Mouse (Mus musculus) lung, postnatal 10 days (tissue): ENCODE results near the gene Dcdc2a.
A peak's percentile ranks its signal among the peaks of the same experiment; 100 is the strongest.

ENCODE experiments used
- DNase-seq: peaks from one replicate; pipeline ENCODE4 v3.0.0; 2021

Dcdc2a gene

GRCm38 (mm10) chr13:25055873-25056667, at the start of gene Dcdc2a:
TSS of gene Dcdc2a (plus strand) at chr13:25056004.
- peak; percentile 10 for DNase-seq

GRCm38 (mm10) chr13:25007115-25007514, 48.7 kb upstream of the Dcdc2a start:
- DNase-seq = peak; percentile 55

GRCm38 (mm10) chr13:25018316-25018715, 37.5 kb upstream of the Dcdc2a start:
- no peak for DNase-seq

GRCm38 (mm10) chr13:25019793-25020539, 35.8 kb upstream of the Dcdc2a start, which contains the start of gene Mrs2:
TSS of gene Mrs2 (minus strand) at chr13:25020379.
- peak; percentile 91 for DNase-seq

GRCm38 (mm10) chr13:25020540-25020892, 35.3 kb upstream of the Dcdc2a start:
- peak; percentile 13 for DNase-seq

- DNase-seq = no peak
Measured at GRCm38 (mm10) chr13:25022386-25022785, 33.4 kb upstream of the Dcdc2a start.

- DNase-seq = no peak
Measured at GRCm38 (mm10) chr13:25023129-25023528, 32.7 kb upstream of the Dcdc2a start.

- DNase-seq = peak; percentile 58
Measured at GRCm38 (mm10) chr13:25024655-25025054, 31.1 kb upstream of the Dcdc2a start.

- no peak for DNase-seq
Measured at GRCm38 (mm10) chr13:25026409-25027113, 29.2 kb upstream of the Dcdc2a start.

GRCm38 (mm10) chr13:25027114-25027425, 28.7 kb upstream of the Dcdc2a start:
- DNase-seq = no peak

GRCm38 (mm10) chr13:25039488-25039887, 16.3 kb upstream of the Dcdc2a start:
- DNase-seq = no peak

GRCm38 (mm10) chr13:25052671-25053070, 3.1 kb upstream of the Dcdc2a start:
- DNase-seq = no peak

GRCm38 (mm10) chr13:25055111-25055554, 671 bp upstream of the Dcdc2a start:
- peak; percentile 65 for DNase-seq

GRCm38 (mm10) chr13:25066659-25067058, 10.9 kb downstream of the Dcdc2a start:
- DNase-seq = no peak

- DNase-seq = no peak
Measured at GRCm38 (mm10) chr13:25067183-25067582, 11.4 kb downstream of the Dcdc2a start.

GRCm38 (mm10) chr13:25069765-25070164, 14.0 kb downstream of the Dcdc2a start:
- no peak for DNase-seq

- DNase-seq = no peak
Measured at GRCm38 (mm10) chr13:25070791-25071190, 15.0 kb downstream of the Dcdc2a start.

- DNase-seq = no peak
Measured at GRCm38 (mm10) chr13:25077262-25077661, 21.5 kb downstream of the Dcdc2a start.

- peak; percentile 5 for DNase-seq
Measured at GRCm38 (mm10) chr13:25083144-25083572, 27.4 kb downstream of the Dcdc2a start.

GRCm38 (mm10) chr13:25085147-25085546, 29.3 kb downstream of the Dcdc2a start:
- DNase-seq = no peak

- no peak for DNase-seq
Measured at GRCm38 (mm10) chr13:25091347-25091746, 35.5 kb downstream of the Dcdc2a start.

GRCm38 (mm10) chr13:25093776-25094175, 38.0 kb downstream of the Dcdc2a start:
- no peak for DNase-seq

- DNase-seq = no peak
Measured at GRCm38 (mm10) chr13:25094381-25094780, 38.6 kb downstream of the Dcdc2a start.
